Mouse (Mus musculus) gastrocnemius, adult 2 months (tissue): ENCODE measurements at regions not wholly inside any gene's neighbourhood (a gene's known extent, or its start where the extent isn't known, plus 50 kb on each side); places are given as distances from the start of the nearest gene placed in this dataset.
"Not testable (repeated sequence)": the region's sequence is repeated elsewhere in the genome, so short reads cannot be mapped to it uniquely, and the experiment has no call there.

ENCODE experiments used
- DNase-seq: peaks from one replicate; pipeline ENCODE4 v3.0.0; 2022
- H3K27ac ChIP-seq: fragments of 200-600 bp; 2 replicates; pipeline ENCODE4 v1.8.1; 2022; ENCODE audit warnings: mild to moderate bottlenecking
- H3K4me3 ChIP-seq: fragments of 200-600 bp; 2 replicates; pipeline ENCODE4 v1.8.1; 2022; ENCODE audit warnings: mild to moderate bottlenecking, moderate library complexity
- CTCF ChIP-seq: fragments of 200-600 bp; IDR thresholded peaks from 2 replicates; pipeline ENCODE4 v1.8.1; 2022; ENCODE audit warnings: antibody characterized with exemption, mild to moderate bottlenecking, moderate library complexity
- intact Hi-C: fragments of 180-260 bp; cut with DNase I; formaldehyde crosslinking; loops from one replicate; pipeline ENCODE4 v1.15.1; 2025

DNA sequence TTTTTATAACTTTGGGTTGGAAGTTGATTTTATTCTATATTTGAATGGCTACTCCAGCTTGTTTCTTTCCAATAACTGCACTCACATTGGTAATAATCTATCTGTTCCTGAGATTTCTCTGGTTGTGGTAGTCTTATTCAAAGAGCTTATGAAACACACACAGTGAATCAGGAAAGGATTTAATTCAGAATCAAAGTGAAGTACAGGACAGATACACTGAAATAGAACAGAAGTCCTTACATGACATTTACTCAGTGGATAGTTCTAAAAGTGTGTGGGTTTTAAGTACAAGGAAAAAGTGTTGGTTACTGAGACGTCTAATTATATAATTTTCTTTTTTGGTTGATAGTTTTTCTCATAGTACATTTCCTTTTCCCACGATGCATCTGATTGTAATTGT, 859.7 kb downstream of the Rpia start:
- intact Hi-C loops = no loop called here

DNA sequence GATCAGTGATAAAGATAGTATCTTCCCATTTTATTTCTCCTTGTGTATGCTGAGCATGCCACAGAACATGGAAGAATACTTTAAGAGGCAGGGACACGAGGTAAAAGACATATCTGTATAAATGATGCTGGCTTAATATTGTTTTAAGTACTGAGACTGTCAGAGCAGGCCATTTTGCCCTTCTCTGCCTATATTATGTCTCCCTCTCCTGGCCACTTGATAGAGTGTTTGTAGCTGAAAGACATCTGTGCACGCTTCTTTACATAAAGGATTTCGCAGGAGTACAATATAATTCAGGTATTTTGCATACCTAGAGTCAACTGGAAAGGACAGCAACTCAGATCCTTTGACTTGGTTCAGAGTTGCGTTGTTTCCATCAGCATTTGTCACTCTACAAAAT, 877.3 kb downstream of the Rpia start:
- TF ChIP-seq CTCF = no peak
- H3K27ac ChIP-seq = no peak overlapping the region
- no peak for DNase-seq
- no peak overlapping the region for H3K4me3 ChIP-seq
- intact Hi-C loops = no loop called here

More for the DNA sequence above, 859.7 kb downstream of the Rpia start:
- no peak for TF ChIP-seq CTCF
- H3K27ac ChIP-seq = no peak overlapping the region
- no peak for DNase-seq
- H3K4me3 ChIP-seq = no peak overlapping the region

DNA sequence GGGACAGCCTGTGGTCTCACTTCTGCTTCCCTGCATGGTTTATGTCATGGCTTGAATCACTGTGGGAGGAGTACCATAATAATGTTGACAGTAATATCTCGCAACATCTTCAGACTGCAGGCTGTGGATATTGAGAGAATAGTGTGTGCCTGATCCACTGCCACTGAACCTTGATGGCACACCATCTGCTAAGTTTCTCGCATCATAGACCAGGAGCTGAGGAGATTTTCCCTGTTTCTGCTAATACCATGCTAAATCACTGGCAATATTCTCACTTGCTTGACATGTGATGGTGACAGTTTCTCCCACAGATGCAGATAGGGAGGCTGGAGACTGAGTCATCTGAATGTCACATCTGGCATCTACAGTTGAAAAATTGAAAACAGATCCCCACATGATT, 912.7 kb downstream of the Rpia start:
- H3K27ac ChIP-seq = no peak overlapping the region
- no peak for DNase-seq
- no peak overlapping the region for H3K4me3 ChIP-seq
- no peak for TF ChIP-seq CTCF
- intact Hi-C loops = no loop called here

DNA sequence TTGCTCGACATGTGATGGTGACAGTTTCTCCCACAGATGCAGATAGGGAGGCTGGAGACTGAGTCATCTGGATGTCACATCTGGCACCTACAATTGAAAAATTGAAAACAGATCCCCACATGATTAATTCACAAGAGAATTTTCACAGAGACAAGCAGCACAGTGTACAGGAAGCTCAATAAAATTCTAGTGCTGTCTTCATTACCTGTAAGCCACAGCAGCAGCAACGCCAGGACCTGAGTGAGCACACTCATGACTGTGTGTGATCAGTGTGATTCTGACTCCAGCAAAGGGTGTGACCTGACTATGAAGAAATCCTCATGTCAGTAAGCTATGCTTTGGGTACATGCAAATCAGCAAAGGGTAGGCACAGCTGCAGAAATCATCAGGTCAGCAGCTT, 933.4 kb downstream of the Rpia start:
- intact Hi-C loops, H3K27ac ChIP-seq, H3K4me3 ChIP-seq, DNase-seq: not testable (repeated sequence)

DNA sequence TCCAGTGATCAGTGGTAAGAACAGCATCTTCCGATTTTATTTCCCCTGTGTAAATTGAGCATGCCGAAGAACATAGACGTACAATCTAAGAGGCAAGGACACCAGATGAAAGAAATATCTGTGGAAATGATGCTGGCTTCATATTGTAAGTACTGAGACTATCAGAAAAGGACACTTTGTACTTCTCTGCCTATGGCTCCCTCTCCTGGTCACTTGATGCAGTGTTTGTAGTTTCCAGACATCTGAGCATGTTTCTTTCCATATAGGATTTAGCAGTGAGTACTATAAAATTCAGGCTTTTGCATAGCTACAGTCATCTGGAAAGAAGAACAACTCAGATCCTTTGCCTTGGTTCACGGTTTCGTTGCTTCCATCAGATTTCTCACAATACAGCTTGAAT, 963.4 kb downstream of the Rpia start:
- DNase-seq, intact Hi-C loops: not testable (repeated sequence)

DNA sequence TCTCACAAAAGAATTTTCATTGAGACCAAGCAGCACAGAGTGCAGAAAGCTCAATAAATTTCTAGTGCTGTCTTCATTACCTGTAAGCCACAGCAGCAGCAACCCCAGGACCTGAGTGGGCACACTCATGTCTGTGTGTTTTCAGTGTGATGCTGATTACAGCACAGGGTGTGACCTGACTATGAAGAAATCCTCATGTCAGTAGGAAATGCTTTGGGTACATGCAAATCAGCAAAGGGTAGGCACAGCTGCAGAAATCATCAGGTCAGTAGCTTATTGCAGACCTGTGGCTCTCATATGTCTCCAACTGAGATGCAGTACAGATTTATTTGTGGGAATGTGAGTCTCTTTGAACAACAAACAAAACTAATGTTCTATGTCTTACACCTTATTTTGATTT, 977.1 kb downstream of the Rpia start:
- H3K27ac ChIP-seq, intact Hi-C loops, H3K4me3 ChIP-seq, DNase-seq: not testable (repeated sequence)

More for the DNA sequence above, 963.4 kb downstream of the Rpia start:
- H3K27ac ChIP-seq, H3K4me3 ChIP-seq: not testable (repeated sequence)

DNA sequence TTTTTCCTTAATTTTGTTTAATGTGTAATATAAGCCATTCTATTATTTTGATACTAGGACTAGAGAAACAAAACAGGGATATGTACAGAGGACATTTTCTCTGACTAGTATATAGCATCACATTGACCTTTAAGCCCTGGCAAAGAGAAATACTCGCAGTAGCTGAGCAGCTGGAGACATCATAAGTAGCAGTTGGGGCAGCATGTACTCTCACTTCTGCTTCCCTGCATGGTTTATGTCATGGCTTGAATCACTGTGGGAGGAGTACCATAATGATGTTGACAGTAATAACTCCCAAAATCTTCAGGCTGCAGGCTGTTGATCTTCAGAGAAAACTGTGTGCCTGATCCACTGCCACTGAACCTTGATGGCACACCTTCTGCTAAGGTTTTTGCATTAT, 977.7 kb downstream of the Rpia start:
- H3K27ac ChIP-seq, H3K4me3 ChIP-seq, intact Hi-C loops, DNase-seq: not testable (repeated sequence)

DNA sequence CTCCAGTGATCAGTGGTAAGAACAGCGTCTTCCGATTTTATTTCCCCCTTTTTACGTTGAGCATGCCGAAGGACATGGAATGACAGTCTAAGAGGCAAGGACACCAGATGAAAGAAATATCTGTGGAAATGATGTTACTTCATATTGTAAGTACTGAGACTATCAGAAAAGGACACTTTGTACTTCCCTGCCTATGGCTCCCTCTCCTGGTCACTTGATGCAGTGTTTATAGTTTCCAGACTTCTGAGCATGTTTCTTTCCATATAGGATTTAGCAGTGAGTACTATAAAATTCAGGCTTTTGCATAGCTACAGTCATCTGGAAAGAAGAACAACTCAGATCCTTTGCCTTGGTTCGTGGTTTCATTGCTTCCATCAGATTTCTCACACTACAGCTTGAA, 1011.7 kb downstream of the Rpia start:
- intact Hi-C loops, DNase-seq, H3K4me3 ChIP-seq, H3K27ac ChIP-seq: not testable (repeated sequence)

DNA sequence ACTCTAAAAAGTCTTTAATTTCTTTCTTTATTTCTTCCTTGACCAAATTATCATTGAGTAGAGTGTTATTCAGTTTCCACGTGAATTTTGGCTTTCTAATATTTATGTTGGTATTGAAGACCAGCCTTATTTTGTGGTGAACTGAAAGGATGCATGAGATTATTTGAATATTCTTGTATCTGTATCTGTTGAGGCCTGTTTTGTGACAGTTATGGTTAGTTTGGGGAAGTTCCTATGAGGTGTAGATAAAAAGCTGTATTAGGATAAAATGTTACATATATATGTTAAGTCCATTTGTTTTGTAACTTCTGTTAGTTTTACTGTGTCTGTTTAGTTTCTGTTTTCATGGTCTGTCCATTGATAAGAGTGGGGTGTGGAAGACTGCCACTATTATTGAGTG, 1014.7 kb downstream of the Rpia start:
- H3K27ac ChIP-seq, intact Hi-C loops, DNase-seq: not testable (repeated sequence)

DNA sequence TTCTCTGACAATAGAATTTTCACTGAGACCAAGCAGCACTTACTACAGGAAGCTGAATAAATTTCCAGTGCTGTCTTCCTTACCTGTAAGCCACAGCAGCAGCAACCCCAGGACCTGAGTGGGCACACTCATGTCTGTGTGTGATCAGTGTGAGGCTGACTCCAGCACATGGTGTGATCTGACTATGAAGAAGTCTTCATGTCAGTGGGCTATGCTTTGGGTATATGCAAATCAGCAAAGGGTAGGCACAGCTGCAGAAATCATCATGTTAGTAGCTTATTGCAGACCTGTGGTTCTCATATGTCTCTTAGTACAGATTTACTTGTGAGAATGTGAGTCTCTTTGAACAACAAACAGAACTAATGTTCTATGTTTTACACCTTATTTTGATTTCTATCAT, 1027.2 kb downstream of the Rpia start:
- intact Hi-C loops = no loop called here
- no peak overlapping the region for H3K4me3 ChIP-seq
- TF ChIP-seq CTCF = no peak
- no peak overlapping the region for H3K27ac ChIP-seq
- DNase-seq = no peak

More for the DNA sequence above, 1014.7 kb downstream of the Rpia start:
- H3K4me3 ChIP-seq = not testable (repeated sequence)

DNA sequence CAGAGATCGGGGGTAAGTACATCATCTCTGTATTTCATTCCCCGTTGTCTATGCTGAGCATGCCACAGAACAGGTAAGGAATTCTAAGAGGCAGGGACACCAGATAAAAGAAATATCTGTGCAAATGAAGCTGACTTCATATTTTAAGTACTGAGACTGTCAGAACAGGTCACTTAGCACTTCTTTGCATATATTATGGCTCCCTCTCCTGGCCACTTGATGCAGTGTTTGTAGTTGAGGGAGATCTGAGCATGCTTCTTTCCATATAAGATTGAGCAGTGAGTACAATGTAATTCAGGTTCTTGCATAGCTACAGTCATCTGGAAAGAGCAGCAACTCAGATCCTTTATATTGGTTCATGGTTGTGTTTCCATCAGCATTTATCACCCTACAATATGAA, 1033.4 kb downstream of the Rpia start:
- TF ChIP-seq CTCF = no peak
- no peak for DNase-seq
- intact Hi-C loops = no loop called here
- H3K27ac ChIP-seq = no peak overlapping the region
- H3K4me3 ChIP-seq = no peak overlapping the region

DNA sequence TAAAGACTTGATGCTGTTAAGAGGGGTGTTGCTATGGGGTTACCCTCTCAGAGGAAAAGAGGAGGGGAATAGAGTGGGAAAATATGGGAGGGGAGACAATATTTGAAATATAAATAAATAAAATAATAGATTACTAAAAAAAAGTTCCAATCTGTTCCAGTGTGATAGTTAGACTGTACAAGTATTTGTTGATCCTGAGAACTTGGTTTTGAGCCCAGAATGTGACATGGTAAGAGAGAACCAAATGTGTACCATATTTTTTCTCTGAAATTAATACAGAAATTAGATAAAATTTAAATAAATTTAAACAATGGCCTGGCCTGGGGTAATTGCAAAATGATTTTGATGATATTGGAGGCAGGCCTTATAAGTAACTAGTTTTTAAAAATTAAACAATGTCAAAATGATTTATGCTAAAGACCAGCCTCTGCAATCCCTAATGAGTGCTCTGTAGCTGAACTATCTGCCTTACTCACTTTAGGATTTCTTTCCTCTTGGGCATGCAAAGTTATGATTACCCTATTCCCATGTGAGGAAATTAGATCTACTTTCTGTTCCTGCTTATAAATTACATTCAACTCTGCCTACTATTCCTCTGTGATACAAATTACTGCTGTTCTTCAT, 1052.9 kb downstream of the Rpia start:
- no peak for DNase-seq
- no peak for TF ChIP-seq CTCF
- Histone ChIP-seq H3K27ac (no peak overlapping the region), H3K4me3 (no peak overlapping the region)
- intact Hi-C loops = no loop called here

DNA sequence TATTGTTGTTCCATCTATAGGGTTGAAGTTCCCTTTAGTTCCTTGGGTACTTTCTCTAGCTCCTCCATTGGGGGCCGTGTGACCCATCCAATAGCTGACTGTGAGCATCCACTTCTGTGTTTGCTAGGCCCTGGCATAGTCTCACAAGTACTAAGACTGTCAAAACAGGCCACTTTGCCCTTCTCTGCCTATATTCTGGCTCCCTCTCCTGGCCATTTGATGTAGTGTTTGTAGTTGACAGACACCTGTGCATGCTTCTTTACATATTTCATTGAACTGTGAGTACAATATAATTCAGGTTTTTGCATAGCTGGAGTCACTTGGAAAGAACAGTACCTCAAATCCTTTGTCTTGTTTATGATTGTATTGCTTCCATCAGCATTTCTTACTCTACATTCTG, 1059.2 kb downstream of the Rpia start:
- DNase-seq, H3K27ac ChIP-seq, H3K4me3 ChIP-seq, intact Hi-C loops: not testable (repeated sequence)

DNA sequence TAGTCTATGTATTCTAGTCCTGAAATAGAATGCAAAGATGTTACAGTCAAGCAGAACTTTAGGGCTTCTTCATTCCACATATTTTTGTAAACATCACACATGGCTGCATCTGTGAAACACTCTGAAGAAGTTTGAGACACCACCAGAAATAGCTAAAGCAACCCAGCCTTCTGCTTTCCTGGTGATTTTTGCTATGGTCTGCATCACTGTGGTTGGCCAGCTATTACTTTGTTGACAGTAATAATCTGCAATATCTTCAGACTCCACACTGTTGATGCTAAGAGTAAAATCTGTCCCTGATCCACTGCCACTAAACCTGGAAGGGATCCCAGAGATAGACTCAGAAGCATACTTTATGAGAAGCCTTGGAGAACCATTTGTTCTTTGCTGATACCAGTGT, 1065.7 kb downstream of the Rpia start:
- no peak for DNase-seq

DNA sequence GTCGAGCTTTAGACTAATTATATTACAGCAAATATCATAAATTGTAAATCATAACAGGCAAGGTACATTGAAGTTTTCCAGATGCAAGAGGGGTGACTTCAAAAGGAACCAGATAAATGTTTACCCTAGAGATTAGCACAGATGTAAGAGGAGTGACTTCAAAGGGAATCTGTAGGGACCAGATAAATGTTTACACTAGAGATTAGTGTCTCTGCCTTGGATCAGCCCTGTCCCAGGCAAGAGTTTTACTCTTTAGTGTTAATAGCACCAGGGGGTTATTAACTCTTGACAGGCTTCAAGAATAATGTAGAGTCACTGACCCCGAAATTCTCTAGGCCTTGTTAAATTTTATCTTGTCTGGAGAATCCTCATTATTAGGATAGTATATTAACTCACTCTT, 1089.2 kb downstream of the Rpia start:
- DNase-seq, H3K27ac ChIP-seq, H3K4me3 ChIP-seq, intact Hi-C loops: not testable (repeated sequence)

More for the DNA sequence above, 1065.7 kb downstream of the Rpia start:
- no peak overlapping the region for H3K27ac ChIP-seq
- TF ChIP-seq CTCF = no peak
- no peak overlapping the region for H3K4me3 ChIP-seq
- intact Hi-C loops = no loop called here
